In the genomic region with DNA sequence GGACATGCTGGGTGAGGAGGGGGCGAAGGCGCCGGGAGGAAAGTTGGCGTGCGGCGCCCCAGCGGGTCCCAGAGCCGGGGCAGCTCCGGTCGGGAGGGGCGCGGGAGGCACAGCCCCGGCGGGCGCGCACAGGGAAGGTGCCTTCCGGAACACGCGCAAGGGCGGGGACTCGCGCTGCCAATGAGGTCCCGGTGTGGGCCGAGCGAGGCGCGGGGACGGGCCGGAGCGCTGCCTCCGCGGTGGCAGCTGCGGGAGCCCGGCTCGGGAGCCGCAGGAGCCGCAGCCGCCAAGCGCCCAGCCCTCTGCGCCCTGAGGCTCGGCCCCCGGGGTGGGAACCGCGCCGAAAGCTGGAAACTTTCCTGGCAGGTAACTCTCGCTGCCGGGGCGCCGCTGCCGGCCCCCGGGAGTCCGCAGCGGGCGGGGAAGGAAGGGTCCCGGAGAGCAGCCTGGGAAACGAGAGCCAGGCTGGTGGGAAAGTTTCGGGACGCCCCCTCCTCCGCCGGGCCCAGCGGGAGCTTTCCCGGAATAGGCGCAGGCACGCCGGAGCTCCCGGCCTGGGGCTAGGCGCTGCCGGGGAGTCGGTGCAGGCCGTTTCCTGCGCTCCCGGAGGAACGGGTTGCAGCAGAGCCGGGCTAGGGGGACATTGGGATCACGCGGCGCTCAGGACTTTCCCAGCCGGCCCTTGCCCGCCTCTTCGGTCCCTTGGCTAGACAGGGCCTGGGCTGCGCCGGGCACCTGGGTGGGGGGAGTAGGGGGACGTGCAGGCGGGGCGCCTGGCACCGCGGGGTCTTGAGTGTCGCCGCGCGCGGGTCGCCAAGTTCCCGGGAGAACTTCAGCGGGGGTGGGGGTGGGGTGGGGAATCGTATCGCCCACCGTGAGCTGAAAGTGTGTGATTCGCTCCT, we compare ENCODE assay signal across 8 mouse cellular contexts. TPM values are rescaled to one million over a fixed set of nuclear protein-coding genes. Genes with fewer than 3 reads are reported as not detected.
DNase-seq lines count a peak whose midpoint lies in the region; ATAC-seq and TF ChIP-seq lines count a peak whose summit lies in the region.

A gene (plus strand): TSS at position 212 of the 902 bp plus-strand sequence.

- peak within 1 kb of the TSS; percentile 90 for H3K4me2 ChIP-seq in embryonic facial prominence, embryonic 14.5 days (ENCODE audit: low read depth, low read length)
- peak within 1 kb of the TSS; percentile 84 for H3K4me2 ChIP-seq in kidney, embryonic 14.5 days (replicated peaks; ENCODE audit: low read depth, low read length)
- peak within 1 kb of the TSS; percentile 98 for H3K4me2 ChIP-seq in midbrain, postnatal 0 days (ENCODE audit: low read depth, low read length, poor library complexity, severe bottlenecking)

- no peaks in the 10 kb centered on the region for H3K27me3 ChIP-seq in embryonic facial prominence, embryonic 14.5 days (replicated peaks; ENCODE audit: control insufficient read depth, insufficient read depth, low read length)
- H3K27me3 ChIP-seq in heart, embryonic 10.5 days (ENCODE audit: insufficient read depth, poor library complexity, severe bottlenecking): no peaks in the 10 kb centered on the region
- no peaks in the 10 kb centered on the region for H3K27me3 ChIP-seq in kidney, embryonic 14.5 days (ENCODE audit: control insufficient read depth, insufficient read depth, low read length)
- peaks cover 15% of the 10 kb centered on the region for H3K27me3 ChIP-seq in midbrain, postnatal 0 days (ENCODE audit: insufficient read depth, low read length)

- peaks cover 37% of the 10 kb centered on the region for H3K4me1 ChIP-seq in embryonic facial prominence, embryonic 14.5 days (ENCODE audit: control insufficient read depth, insufficient read depth, low read length)
- peaks cover 64% of the 10 kb centered on the region for H3K4me1 ChIP-seq in heart, embryonic 10.5 days
- peaks cover 61% of the 10 kb centered on the region for H3K4me1 ChIP-seq in kidney, embryonic 14.5 days (ENCODE audit: control insufficient read depth, insufficient read depth, low read length)
- peaks cover 12% of the 10 kb centered on the region; the same call in 1 of the 2 replicates for H3K4me1 ChIP-seq in midbrain, postnatal 0 days (ENCODE audit: insufficient read depth, low read length)

- DNase-seq in 3134 (ENCODE audit: extremely low read depth, insufficient read length, low spot score) (peak; percentile 85), liver (peak; percentile 82)
- DNase-seq in adrenal gland, postnatal 4 days (ENCODE audit: low spot score in 2 of 2): peak; percentile 70 to 75
- DNase-seq in embryonic facial prominence, embryonic 14.5 days (ENCODE audit: low spot score): peak; percentile 95
- DNase-seq in heart, embryonic 10.5 days (ENCODE audit: low spot score): peak; percentile 92
- DNase-seq in midbrain, postnatal 0 days (ENCODE audit: low spot score): peak; percentile 66
- peak; percentile 71 to 75 for DNase-seq in spleen, postnatal 36 days (ENCODE audit: low spot score in 2 of 2)

- no peaks in the 10 kb centered on the region for H3K36me3 ChIP-seq in embryonic facial prominence, embryonic 14.5 days (ENCODE audit: control insufficient read depth, insufficient read depth, low read length)
- no peaks in the 10 kb centered on the region for H3K36me3 ChIP-seq in heart, embryonic 10.5 days
- no peaks in the 10 kb centered on the region for H3K36me3 ChIP-seq in kidney, embryonic 14.5 days (ENCODE audit: control insufficient read depth, insufficient read depth, low read length)
- no peaks in the 10 kb centered on the region for H3K36me3 ChIP-seq in midbrain, postnatal 0 days (ENCODE audit: insufficient read depth, low read length)

- H3K4me3 ChIP-seq in embryonic facial prominence, embryonic 14.5 days (ENCODE audit: low read depth, low read length): peak within 1 kb of the TSS; percentile 85
- H3K4me3 ChIP-seq in heart, embryonic 10.5 days: peak within 1 kb of the TSS; percentile 98
- peak within 1 kb of the TSS; percentile 79 for H3K4me3 ChIP-seq in kidney, embryonic 14.5 days (ENCODE audit: low read length)
- peak within 1 kb of the TSS; percentile 78 for H3K4me3 ChIP-seq in midbrain, postnatal 0 days (ENCODE audit: low read depth, low read length)

- ATAC-seq in embryonic facial prominence, embryonic 14.5 days (ENCODE audit: low read depth): peak; percentile 94
- ATAC-seq in kidney, embryonic 14.5 days (ENCODE audit: low FRiP score, low TSS enrichment): peak; percentile 89
- peak; percentile 85 for ATAC-seq in midbrain, postnatal 0 days (ENCODE audit: low FRiP score)

- no peaks in the 10 kb centered on the region for H3K9me3 ChIP-seq in embryonic facial prominence, embryonic 14.5 days (ENCODE audit: control insufficient read depth, low read length)
- H3K9me3 ChIP-seq in heart, embryonic 10.5 days: no peaks in the 10 kb centered on the region
- H3K9me3 ChIP-seq in kidney, embryonic 14.5 days (ENCODE audit: control insufficient read depth, low read length): no peaks in the 10 kb centered on the region
- no peaks in the 10 kb centered on the region for H3K9me3 ChIP-seq in midbrain, postnatal 0 days (ENCODE audit: low read length)

- H3K9ac ChIP-seq in embryonic facial prominence, embryonic 14.5 days (ENCODE audit: low read depth, low read length): peak within 1 kb of the TSS; percentile 93
- H3K9ac ChIP-seq in kidney, embryonic 14.5 days (ENCODE audit: low read depth, low read length): peak within 1 kb of the TSS; percentile 90
- peak within 1 kb of the TSS; percentile 62 for H3K9ac ChIP-seq in midbrain, postnatal 0 days (replicated peaks; ENCODE audit: low read length, poor library complexity, severe bottlenecking)

- H3K27ac ChIP-seq in embryonic facial prominence, embryonic 14.5 days (replicated peaks; ENCODE audit: low read depth, low read length): peak within 1 kb of the TSS; percentile 94
- peak within 1 kb of the TSS; percentile 99 for H3K27ac ChIP-seq in heart, embryonic 10.5 days
- H3K27ac ChIP-seq in kidney, embryonic 14.5 days (ENCODE audit: low read depth, low read length): peak within 1 kb of the TSS; percentile 90
- peak within 1 kb of the TSS; percentile 47; the same call in 1 of the 2 replicates for H3K27ac ChIP-seq in midbrain, postnatal 0 days (ENCODE audit: low read depth, low read length)

- no peak for TF ChIP-seq CTCF in midbrain, postnatal 0 days (IDR thresholded peaks at IDR 0.05)

- WGBS in embryonic facial prominence, embryonic 14.5 days: under 1% methylated on average over 49 of the region's 99 CpGs
- WGBS in heart, embryonic 10.5 days: under 1% methylated on average over 99 of the region's 99 CpGs
- under 1% methylated on average over 79 of the region's 99 CpGs for WGBS in kidney, embryonic 14.5 days
- under 1% methylated on average over 94 of the region's 99 CpGs for WGBS in midbrain, postnatal 0 days

RNA-seq across cellular contexts. Expression of the gene that starts here (rescaled TPM):
- 10 to 100 TPM; 19.9 to 30.8 TPM for total RNA-seq in adrenal gland, postnatal 4 days (2021)
- 22.7 and 24.8 TPM in 2 replicates for polyA plus RNA-seq in embryonic facial prominence, embryonic 14.5 days (2014; fragmentation: Nextera tagmentation; extraction: Ambion mirVana)
- 40.7 and 41.3 TPM in 2 replicates for polyA plus RNA-seq in heart, embryonic 10.5 days (2016; fragmentation: Nextera tagmentation; extraction: Ambion mirVana)
- 31.3 and 43.8 TPM in 2 replicates for polyA plus RNA-seq in kidney, embryonic 14.5 days (2014; fragmentation: Nextera tagmentation; extraction: Ambion mirVana)
- 7.3 and 8.0 TPM in 2 replicates for total RNA-seq in midbrain, postnatal 0 days (2014; rRNA removed)
- polyA plus RNA-seq in midbrain, postnatal 0 days (2015; fragmentation: Nextera tagmentation; extraction: Ambion mirVana): 2.3 and 2.7 TPM in 2 replicates

Comparison
In these comparisons a context has a peak if more than half of its experiments do, and no peak if none do; other contexts are left out.
1. Peak in every context shown above with its lines: DNase-seq, ATAC-seq, H3K4me3 ChIP-seq and H3K27ac ChIP-seq.
2. H3K27ac ChIP-seq: peak in every context shown above with its lines; median percentile 99 in heart, embryonic 10.5 days; 94 in embryonic facial prominence, embryonic 14.5 days; 90 in kidney, embryonic 14.5 days; 47 in midbrain, postnatal 0 days.